Mouse (Mus musculus): ENCODE measurements around the gene Tmtc2. TPM values are rescaled to one million over a fixed set of nuclear protein-coding genes. Genes with fewer than 3 reads are reported as not detected.

The Tmtc2 gene
- polyA plus RNA-seq, 1 experiment from 2014 or later = 3.5 TPM

- Histone ChIP-seq H3K27me3 (replicated peaks; ENCODE audit: control insufficient read depth, insufficient read depth, low read length) (no peaks in the 10 kb centered on the region), H3K9me3 (ENCODE audit: control insufficient read depth, low read length) (no peaks in the 10 kb centered on the region), H3K9ac (ENCODE audit: low read depth, low read length) (peak overlapping the region; percentile 68), H3K4me1 (replicated peaks; ENCODE audit: control insufficient read depth, insufficient read depth, low read length) (no peaks in the 10 kb centered on the region), H3K4me3 (ENCODE audit: low read depth, low read length) (peak overlapping the region; percentile 80), H3K4me2 (peak overlapping the region; percentile 85), H3K36me3 (ENCODE audit: control insufficient read depth, insufficient read depth, low read length) (no peaks in the 10 kb centered on the region), H3K27ac (ENCODE audit: low read depth, low read length) (no peak overlapping the region; the same call in 1 of the 2 replicates)
- peak; percentile 80 for ATAC-seq (replicated peaks; ENCODE audit: low FRiP score)
- peak; percentile 92 for DNase-seq (ENCODE audit: low spot score)
- under 1% methylated on average over 44 of the region's 44 CpGs for WGBS
Measured at GRCm38 (mm10) chr10:105574695-105575660, 727 bp upstream of the Tmtc2 start.

- H3K27me3 ChIP-seq (replicated peaks; ENCODE audit: control insufficient read depth, insufficient read depth, low read length) = no peaks in the 10 kb centered on the region
- no peaks in the 10 kb centered on the region for H3K36me3 ChIP-seq (ENCODE audit: control insufficient read depth, insufficient read depth, low read length)
- ATAC-seq (replicated peaks; ENCODE audit: low FRiP score) (0 out of 2 replicates have a peak, but pooled peaks have one; percentile 0), DNase-seq (ENCODE audit: low spot score) (peak; percentile 52)
- 1% methylated on average over 37 of the region's 37 CpGs for WGBS
- H3K9me3 ChIP-seq (ENCODE audit: control insufficient read depth, low read length) = no peaks in the 10 kb centered on the region
- peak overlapping the region; percentile 85 for H3K4me2 ChIP-seq
- H3K4me1 ChIP-seq (replicated peaks; ENCODE audit: control insufficient read depth, insufficient read depth, low read length) = no peaks in the 10 kb centered on the region
- peak overlapping the region; percentile 68 for H3K9ac ChIP-seq (ENCODE audit: low read depth, low read length)
- peak overlapping the region; percentile 80 for H3K4me3 ChIP-seq (ENCODE audit: low read depth, low read length)
- peak overlapping the region; percentile 30 for H3K27ac ChIP-seq (ENCODE audit: low read depth, low read length)
Measured at GRCm38 (mm10) chr10:105573306-105573907, 844 bp downstream of the Tmtc2 start.

GRCm38 (mm10) chr10:105572829-105573228 is 1.4 kb downstream of the Tmtc2 start:
- peak overlapping the region; percentile 85 for H3K4me2 ChIP-seq
- peak overlapping the region; percentile 80 for H3K4me3 ChIP-seq (ENCODE audit: low read depth, low read length)
- H3K36me3 ChIP-seq (ENCODE audit: control insufficient read depth, insufficient read depth, low read length) = no peaks in the 10 kb centered on the region
- H3K4me1 ChIP-seq (replicated peaks; ENCODE audit: control insufficient read depth, insufficient read depth, low read length) = no peaks in the 10 kb centered on the region
- DNase-seq (ENCODE audit: low spot score) = no peak
- no peak for ATAC-seq (replicated peaks; ENCODE audit: low FRiP score)
- no peak overlapping the region for H3K27ac ChIP-seq (ENCODE audit: low read depth, low read length)
- H3K9me3 ChIP-seq (ENCODE audit: control insufficient read depth, low read length) = no peaks in the 10 kb centered on the region
- no peak overlapping the region for H3K9ac ChIP-seq (ENCODE audit: low read depth, low read length)
- 7% methylated on average over 16 of the region's 16 CpGs for WGBS
- no peaks in the 10 kb centered on the region for H3K27me3 ChIP-seq (replicated peaks; ENCODE audit: control insufficient read depth, insufficient read depth, low read length)

GRCm38 (mm10) chr10:105572301-105572700 is 1.9 kb downstream of the Tmtc2 start:
- H3K4me2 ChIP-seq = peak overlapping the region; percentile 85
- H3K4me3 ChIP-seq (ENCODE audit: low read depth, low read length) = peak overlapping the region; percentile 80
- H3K9me3 ChIP-seq (ENCODE audit: control insufficient read depth, low read length) = no peaks in the 10 kb centered on the region
- no peak overlapping the region for H3K9ac ChIP-seq (ENCODE audit: low read depth, low read length)
- DNase-seq (ENCODE audit: low spot score) (no peak), ATAC-seq (replicated peaks; ENCODE audit: low FRiP score) (no peak)
- H3K36me3 ChIP-seq (ENCODE audit: control insufficient read depth, insufficient read depth, low read length) = no peaks in the 10 kb centered on the region
- WGBS = 70% methylated on average over 7 of the region's 7 CpGs
- H3K27me3 ChIP-seq (replicated peaks; ENCODE audit: control insufficient read depth, insufficient read depth, low read length) = no peaks in the 10 kb centered on the region
- H3K4me1 ChIP-seq (replicated peaks; ENCODE audit: control insufficient read depth, insufficient read depth, low read length) = no peaks in the 10 kb centered on the region
- H3K27ac ChIP-seq (ENCODE audit: low read depth, low read length) = no peak overlapping the region

- Histone ChIP-seq H3K36me3 (ENCODE audit: control insufficient read depth, insufficient read depth, low read length) (no peaks in the 10 kb centered on the region), H3K4me2 (peak overlapping the region; percentile 85), H3K4me3 (ENCODE audit: low read depth, low read length) (peak overlapping the region; percentile 80; the same call in 1 of the 2 replicates)
Measured at GRCm38 (mm10) chr10:105571831-105572230, 2.4 kb downstream of the Tmtc2 start.

GRCm38 (mm10) chr10:105571019-105571418 is 3.2 kb downstream of the Tmtc2 start:
- DNase-seq (ENCODE audit: low spot score) (no peak), ATAC-seq (replicated peaks; ENCODE audit: low FRiP score) (no peak)
- H3K9me3 ChIP-seq (ENCODE audit: control insufficient read depth, low read length) = no peaks in the 10 kb centered on the region
- no peak overlapping the region; the same call in 1 of the 2 replicates for H3K4me2 ChIP-seq
- no peaks in the 10 kb centered on the region for H3K27me3 ChIP-seq (replicated peaks; ENCODE audit: control insufficient read depth, insufficient read depth, low read length)
- H3K27ac ChIP-seq (ENCODE audit: low read depth, low read length) = no peak overlapping the region
- no peaks in the 10 kb centered on the region for H3K36me3 ChIP-seq (ENCODE audit: control insufficient read depth, insufficient read depth, low read length)
- H3K9ac ChIP-seq (ENCODE audit: low read depth, low read length) = no peak overlapping the region
- H3K4me1 ChIP-seq (replicated peaks; ENCODE audit: control insufficient read depth, insufficient read depth, low read length) = no peaks in the 10 kb centered on the region
- H3K4me3 ChIP-seq (ENCODE audit: low read depth, low read length) = no peak overlapping the region
- WGBS = 79% methylated on average over 8 of the region's 8 CpGs

More at GRCm38 (mm10) chr10:105571831-105572230, 2.4 kb downstream of the Tmtc2 start:
- Histone ChIP-seq H3K9me3 (ENCODE audit: control insufficient read depth, low read length) (no peaks in the 10 kb centered on the region), H3K4me1 (replicated peaks; ENCODE audit: control insufficient read depth, insufficient read depth, low read length) (no peaks in the 10 kb centered on the region), H3K9ac (ENCODE audit: low read depth, low read length) (no peak overlapping the region), H3K27ac (ENCODE audit: low read depth, low read length) (no peak overlapping the region), H3K27me3 (replicated peaks; ENCODE audit: control insufficient read depth, insufficient read depth, low read length) (no peaks in the 10 kb centered on the region)
- ATAC-seq (replicated peaks; ENCODE audit: low FRiP score) = no peak
- DNase-seq (ENCODE audit: low spot score) = no peak
- WGBS = 67% methylated on average over 4 of the region's 4 CpGs

- ATAC-seq (replicated peaks; ENCODE audit: low FRiP score) = no peak
Measured at GRCm38 (mm10) chr10:105569573-105569972, 4.7 kb downstream of the Tmtc2 start.

GRCm38 (mm10) chr10:105567825-105568531 is 6.3 kb downstream of the Tmtc2 start:
- Histone ChIP-seq H3K4me2 (no peak overlapping the region), H3K9me3 (ENCODE audit: control insufficient read depth, low read length) (no peaks in the 10 kb centered on the region), H3K4me1 (replicated peaks; ENCODE audit: control insufficient read depth, insufficient read depth, low read length) (no peaks in the 10 kb centered on the region), H3K9ac (ENCODE audit: low read depth, low read length) (no peak overlapping the region), H3K27me3 (replicated peaks; ENCODE audit: control insufficient read depth, insufficient read depth, low read length) (no peaks in the 10 kb centered on the region), H3K4me3 (ENCODE audit: low read depth, low read length) (no peak overlapping the region), H3K27ac (ENCODE audit: low read depth, low read length) (no peak overlapping the region), H3K36me3 (ENCODE audit: control insufficient read depth, insufficient read depth, low read length) (no peaks in the 10 kb centered on the region)
- 79% methylated on average over 8 of the region's 8 CpGs for WGBS
- DNase-seq (ENCODE audit: low spot score) = no peak
- no peak for ATAC-seq (replicated peaks; ENCODE audit: low FRiP score)

More at GRCm38 (mm10) chr10:105569573-105569972, 4.7 kb downstream of the Tmtc2 start:
- no peak overlapping the region for H3K9ac ChIP-seq (ENCODE audit: low read depth, low read length)
- 54% methylated on average over 4 of the region's 4 CpGs for WGBS
- no peaks in the 10 kb centered on the region for H3K4me1 ChIP-seq (replicated peaks; ENCODE audit: control insufficient read depth, insufficient read depth, low read length)
- H3K27ac ChIP-seq (ENCODE audit: low read depth, low read length) = no peak overlapping the region
- H3K4me3 ChIP-seq (ENCODE audit: low read depth, low read length) = no peak overlapping the region
- no peak for DNase-seq (ENCODE audit: low spot score)
- H3K27me3 ChIP-seq (replicated peaks; ENCODE audit: control insufficient read depth, insufficient read depth, low read length) = no peaks in the 10 kb centered on the region
- H3K4me2 ChIP-seq = no peak overlapping the region
- H3K9me3 ChIP-seq (ENCODE audit: control insufficient read depth, low read length) = no peaks in the 10 kb centered on the region
- no peaks in the 10 kb centered on the region for H3K36me3 ChIP-seq (ENCODE audit: control insufficient read depth, insufficient read depth, low read length)
